Comparison of ENCODE assay signal across 8 mouse cellular contexts in genomic region chr15:99715982-99716746, GRCm38 (mm10). TPM values are rescaled to one million over a fixed set of nuclear protein-coding genes. Genes with fewer than 3 reads are reported as not detected.
DNase-seq lines count a peak whose midpoint lies in the region; ATAC-seq lines count a peak whose summit lies in the region.

No protein-coding gene starts in this region.

- H3K27me3 ChIP-seq in heart, embryonic 11.5 days (ENCODE audit: control insufficient read depth, insufficient read depth, low read length): no peaks in the 10 kb centered on the region
- no peaks in the 10 kb centered on the region for H3K27me3 ChIP-seq in hindbrain, embryonic 14.5 days (ENCODE audit: control insufficient read depth, insufficient read depth, low read length)
- no peaks in the 10 kb centered on the region for H3K27me3 ChIP-seq in liver, embryonic 16.5 days (ENCODE audit: control insufficient read depth, insufficient read depth, low read depth, low read length)
- H3K27me3 ChIP-seq in limb, embryonic 10.5 days (ENCODE audit: low read depth, poor library complexity, severe bottlenecking): no peaks in the 10 kb centered on the region

- WGBS in heart, embryonic 11.5 days (ENCODE audit: insufficient replicate concordance): 67% methylated on average over 11 of the region's 11 CpGs
- 69% methylated on average over 11 of the region's 11 CpGs for WGBS in hindbrain, embryonic 14.5 days
- WGBS in liver, embryonic 16.5 days (ENCODE audit: insufficient replicate concordance): 58% methylated on average over 11 of the region's 11 CpGs
- 70% methylated on average over 11 of the region's 11 CpGs for WGBS in limb, embryonic 10.5 days

- H3K9ac ChIP-seq in heart, embryonic 11.5 days (ENCODE audit: low read depth, low read length): no peak overlapping the region
- peak overlapping the region; percentile 31; the same call in 1 of the 2 replicates for H3K9ac ChIP-seq in hindbrain, embryonic 14.5 days
- no peak overlapping the region for H3K9ac ChIP-seq in liver, embryonic 16.5 days (ENCODE audit: low read depth, low read length)

- H3K9me3 ChIP-seq in heart, embryonic 11.5 days (replicated peaks; ENCODE audit: control insufficient read depth, low read length): no peaks in the 10 kb centered on the region
- H3K9me3 ChIP-seq in hindbrain, embryonic 14.5 days (ENCODE audit: control insufficient read depth, low read length): no peaks in the 10 kb centered on the region
- H3K9me3 ChIP-seq in liver, embryonic 16.5 days (replicated peaks; ENCODE audit: control insufficient read depth, low read length): no peaks in the 10 kb centered on the region
- no peaks in the 10 kb centered on the region for H3K9me3 ChIP-seq in limb, embryonic 10.5 days (replicated peaks)

- H3K4me2 ChIP-seq in heart, embryonic 11.5 days: no peak overlapping the region
- no peak overlapping the region for H3K4me2 ChIP-seq in hindbrain, embryonic 14.5 days (replicated peaks)
- H3K4me2 ChIP-seq in liver, embryonic 16.5 days (ENCODE audit: low read depth, low read length): no peak overlapping the region

- ATAC-seq in heart, embryonic 11.5 days (replicated peaks; ENCODE audit: insufficient number of reproducible peaks, low FRiP score, low TSS enrichment): no peak
- no peak for ATAC-seq in hindbrain, embryonic 14.5 days (ENCODE audit: low FRiP score)
- no peak; the same call in 1 of the 2 replicates for ATAC-seq in liver, embryonic 16.5 days (ENCODE audit: low read depth)

- H3K4me1 ChIP-seq in heart, embryonic 11.5 days (ENCODE audit: control insufficient read depth, insufficient read depth, low read length): peaks cover 11% of the 10 kb centered on the region; the same call in 1 of the 2 replicates
- peaks cover 2% of the 10 kb centered on the region; the same call in 1 of the 2 replicates for H3K4me1 ChIP-seq in brown adipose tissue, adult 24 weeks (ENCODE audit: control insufficient read depth, insufficient read depth, insufficient read length, low read length)
- peaks cover 16% of the 10 kb centered on the region for H3K4me1 ChIP-seq in hindbrain, embryonic 14.5 days (replicated peaks; ENCODE audit: control insufficient read depth, insufficient read depth, low read length)
- peaks cover 21% of the 10 kb centered on the region for H3K4me1 ChIP-seq in liver, embryonic 16.5 days (ENCODE audit: control insufficient read depth, low read depth, low read length)
- peaks cover 17% of the 10 kb centered on the region for H3K4me1 ChIP-seq in limb, embryonic 10.5 days

- no peak overlapping the region for H3K4me3 ChIP-seq in heart, embryonic 11.5 days (ENCODE audit: low read depth, low read length)
- H3K4me3 ChIP-seq in brown adipose tissue, adult 24 weeks (ENCODE audit: insufficient read depth, low read depth, low read length): peak overlapping the region; percentile 41
- H3K4me3 ChIP-seq in hindbrain, embryonic 14.5 days (replicated peaks; ENCODE audit: low read length): no peak overlapping the region
- H3K4me3 ChIP-seq in liver, embryonic 16.5 days (ENCODE audit: low read depth, low read length): no peak overlapping the region
- no peak overlapping the region for H3K4me3 ChIP-seq in limb, embryonic 10.5 days

- DNase-seq in heart, adult 11 months: peak; percentile 91
- no peak for DNase-seq in hindbrain, embryonic 14.5 days (ENCODE audit: low spot score)
- no peak for DNase-seq in right cerebral cortex, postnatal 25 days
- no peak for DNase-seq in limb, embryonic 10.5 days (ENCODE audit: low spot score)
- DNase-seq in ovary, adult 18-20 months (ENCODE audit: low spot score): no peak

- H3K36me3 ChIP-seq in heart, embryonic 11.5 days (ENCODE audit: control insufficient read depth, insufficient read depth, low read length): peaks cover 15% of the 10 kb centered on the region
- peaks cover 62% of the 10 kb centered on the region for H3K36me3 ChIP-seq in hindbrain, embryonic 14.5 days (replicated peaks; ENCODE audit: control insufficient read depth, insufficient read depth)
- peaks cover 7% of the 10 kb centered on the region for H3K36me3 ChIP-seq in liver, embryonic 16.5 days (ENCODE audit: control insufficient read depth, insufficient read depth)
- H3K36me3 ChIP-seq in limb, embryonic 10.5 days: peaks cover 87% of the 10 kb centered on the region

- no peak overlapping the region for H3K27ac ChIP-seq in heart, embryonic 11.5 days (ENCODE audit: low read depth, low read length)
- peak overlapping the region; percentile 91 for H3K27ac ChIP-seq in brown adipose tissue, adult 24 weeks (replicated peaks; ENCODE audit: low read depth, low read length)
- peak overlapping the region; percentile 74 for H3K27ac ChIP-seq in hindbrain, embryonic 14.5 days
- peak overlapping the region; percentile 58 for H3K27ac ChIP-seq in liver, embryonic 16.5 days (ENCODE audit: low read length)
- no peak overlapping the region for H3K27ac ChIP-seq in limb, embryonic 10.5 days

RNA-seq across cellular contexts. Expression of gene Gpd1, which starts 1.2 kb away (rescaled TPM):
- 0.62 and 0.63 TPM in 2 replicates for polyA plus RNA-seq in heart, embryonic 11.5 days (2014; fragmentation: Nextera tagmentation; extraction: Ambion mirVana)
- 4,943 and 5,428 TPM in 2 replicates for polyA plus RNA-seq in brown adipose tissue, adult 24 weeks (2012; ENCODE audit: insufficient read depth, insufficient read length, missing spikeins)
- polyA plus RNA-seq in hindbrain, embryonic 14.5 days (2014; fragmentation: Nextera tagmentation; extraction: Ambion mirVana): 2.0 and 2.2 TPM in 2 replicates
- 36.3 and 42.2 TPM in 2 replicates for polyA plus RNA-seq in liver, embryonic 16.5 days (2015; fragmentation: Nextera tagmentation; extraction: Ambion mirVana)
- 0.29 and 0.59 TPM in 2 replicates for polyA plus RNA-seq in limb, embryonic 10.5 days (2016; fragmentation: Nextera tagmentation; extraction: Ambion mirVana)

RNA-seq across cellular contexts. Expression of gene Cox14, which starts 9.3 kb away (rescaled TPM):
- polyA plus RNA-seq in heart, embryonic 11.5 days (2014; fragmentation: Nextera tagmentation; extraction: Ambion mirVana): 176 and 187 TPM in 2 replicates
- polyA plus RNA-seq in brown adipose tissue, adult 24 weeks (2012; ENCODE audit: insufficient read depth, insufficient read length, missing spikeins): 189 and 242 TPM in 2 replicates
- 182 and 202 TPM in 2 replicates for polyA plus RNA-seq in hindbrain, embryonic 14.5 days (2014; fragmentation: Nextera tagmentation; extraction: Ambion mirVana)
- 71.0 and 77.1 TPM in 2 replicates for polyA plus RNA-seq in liver, embryonic 16.5 days (2015; fragmentation: Nextera tagmentation; extraction: Ambion mirVana)
- 113 and 127 TPM in 2 replicates for polyA plus RNA-seq in limb, embryonic 10.5 days (2016; fragmentation: Nextera tagmentation; extraction: Ambion mirVana)

RNA-seq across cellular contexts. Expression of gene Gm17349, which starts 10.9 kb away (rescaled TPM):
- polyA plus RNA-seq in heart, embryonic 11.5 days (2014; fragmentation: Nextera tagmentation; extraction: Ambion mirVana): not detected in 2 replicates
- polyA plus RNA-seq in brown adipose tissue, adult 24 weeks (2012; ENCODE audit: insufficient read depth, insufficient read length, missing spikeins): not detected in 2 replicates
- polyA plus RNA-seq in hindbrain, embryonic 14.5 days (2014; fragmentation: Nextera tagmentation; extraction: Ambion mirVana): not detected in 2 replicates
- polyA plus RNA-seq in liver, embryonic 16.5 days (2015; fragmentation: Nextera tagmentation; extraction: Ambion mirVana): not detected in 2 replicates
- not detected in 2 replicates for polyA plus RNA-seq in limb, embryonic 10.5 days (2016; fragmentation: Nextera tagmentation; extraction: Ambion mirVana)

RNA-seq across cellular contexts. Expression of gene Smarcd1, which starts 14.2 kb away (rescaled TPM):
- polyA plus RNA-seq in heart, embryonic 11.5 days (2014; fragmentation: Nextera tagmentation; extraction: Ambion mirVana): 24.8 and 26.6 TPM in 2 replicates
- polyA plus RNA-seq in brown adipose tissue, adult 24 weeks (2012; ENCODE audit: insufficient read depth, insufficient read length, missing spikeins): 14.9 and 17.4 TPM in 2 replicates
- 93.2 and 107 TPM in 2 replicates for polyA plus RNA-seq in hindbrain, embryonic 14.5 days (2014; fragmentation: Nextera tagmentation; extraction: Ambion mirVana)
- polyA plus RNA-seq in liver, embryonic 16.5 days (2015; fragmentation: Nextera tagmentation; extraction: Ambion mirVana): 4.0 and 4.5 TPM in 2 replicates
- polyA plus RNA-seq in limb, embryonic 10.5 days (2016; fragmentation: Nextera tagmentation; extraction: Ambion mirVana): 84.0 and 85.8 TPM in 2 replicates

RNA-seq across cellular contexts. Expression of gene Asic1, which starts 46.0 kb away (rescaled TPM):
- polyA plus RNA-seq in heart, embryonic 11.5 days (2014; fragmentation: Nextera tagmentation; extraction: Ambion mirVana): 1.8 and 2.1 TPM in 2 replicates
- polyA plus RNA-seq in brown adipose tissue, adult 24 weeks (2012; ENCODE audit: insufficient read depth, insufficient read length, missing spikeins): not detected in 2 replicates
- 49.7 and 51.7 TPM in 2 replicates for polyA plus RNA-seq in hindbrain, embryonic 14.5 days (2014; fragmentation: Nextera tagmentation; extraction: Ambion mirVana)
- polyA plus RNA-seq in liver, embryonic 16.5 days (2015; fragmentation: Nextera tagmentation; extraction: Ambion mirVana): 0.14 and 0.30 TPM in 2 replicates
- 1.1 TPM in 2 replicates for polyA plus RNA-seq in limb, embryonic 10.5 days (2016; fragmentation: Nextera tagmentation; extraction: Ambion mirVana)

Comparison
In these comparisons a context has a peak if more than half of its experiments do, and no peak if none do; other contexts are left out.
1. H3K27ac ChIP-seq: peak in brown adipose tissue, adult 24 weeks (single experiment), hindbrain, embryonic 14.5 days (single experiment) and liver, embryonic 16.5 days (single experiment); none in heart, embryonic 11.5 days (single experiment) and limb, embryonic 10.5 days (single experiment).
2. RNA of gene Gpd1, which starts 1.2 kb away (polyA plus RNA-seq): 4,943 to 5,428 TPM in brown adipose tissue, adult 24 weeks; 36.3 to 42.2 TPM in liver, embryonic 16.5 days, 2.0 to 2.2 TPM in hindbrain, embryonic 14.5 days, 0.62 to 0.63 TPM in heart, embryonic 11.5 days and 0.29 to 0.59 TPM in limb, embryonic 10.5 days; every median in the first group is over 100 times any median in the second.